Mouse (Mus musculus) cerebellum, adult 11-12 months (tissue): ENCODE data around the gene Mrnip.
"Not testable (repeated sequence)": the region's sequence is repeated elsewhere in the genome, so short reads cannot be mapped to it uniquely, and the experiment has no call there.

ENCODE experiments used
- DNase-seq: peaks from one replicate; pipeline ENCODE4 v3.0.0; 2022

Gene Mrnip

DNA sequence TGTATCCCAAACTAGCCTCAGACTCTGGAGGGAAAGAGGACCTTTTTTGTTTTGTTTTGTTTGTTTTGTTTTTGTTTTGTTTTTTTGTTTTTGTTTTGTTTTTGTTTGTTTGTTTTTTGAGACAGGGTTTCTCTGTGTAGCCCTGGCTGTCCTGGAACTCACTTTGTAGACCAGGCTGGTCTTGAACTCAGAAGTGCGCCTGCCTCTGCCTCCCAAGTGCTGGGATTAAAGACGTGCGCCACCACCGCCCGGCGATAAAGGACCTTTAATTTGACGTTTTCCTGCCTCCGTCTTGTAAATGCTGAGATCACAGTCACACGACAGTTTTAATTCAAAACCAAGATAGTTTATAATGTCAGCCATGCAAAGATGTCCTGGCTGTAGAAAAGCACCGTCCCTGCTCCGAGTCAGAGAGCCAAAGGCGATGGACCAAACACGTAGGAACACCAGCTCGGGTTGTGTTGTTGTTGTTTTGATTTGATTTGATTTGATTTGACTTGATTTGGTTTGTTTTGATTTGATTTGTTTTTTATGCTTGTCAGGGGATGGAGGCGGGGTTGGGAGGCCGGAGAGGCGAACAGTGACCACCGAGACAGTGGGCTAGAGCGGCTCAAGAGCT, at the start of gene Mrnip:
Mrnip (plus strand) TSS at position 334 of the 619 bp plus-strand sequence.
- not testable (repeated sequence) for DNase-seq

DNA sequence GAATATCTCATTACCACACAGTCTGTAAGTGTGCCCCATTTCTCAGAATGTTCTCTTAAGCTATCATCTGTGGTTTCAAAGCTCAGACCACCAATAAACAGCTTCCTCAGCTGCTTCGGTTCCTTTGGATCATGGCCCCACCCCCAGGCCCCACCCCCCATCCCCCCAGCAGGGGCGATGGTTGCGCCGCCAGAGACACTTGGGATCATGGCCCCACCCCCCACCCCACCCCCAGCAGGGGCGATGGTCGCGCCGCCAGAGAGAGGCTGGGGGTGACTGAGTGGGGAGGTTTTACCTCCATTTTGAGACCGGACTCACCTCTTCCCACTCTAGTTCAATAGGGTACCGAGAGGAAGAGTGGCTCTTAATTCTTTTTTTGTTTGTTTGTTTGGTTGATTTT, 46.5 kb upstream of the Mrnip start:
- no peak for DNase-seq

DNA sequence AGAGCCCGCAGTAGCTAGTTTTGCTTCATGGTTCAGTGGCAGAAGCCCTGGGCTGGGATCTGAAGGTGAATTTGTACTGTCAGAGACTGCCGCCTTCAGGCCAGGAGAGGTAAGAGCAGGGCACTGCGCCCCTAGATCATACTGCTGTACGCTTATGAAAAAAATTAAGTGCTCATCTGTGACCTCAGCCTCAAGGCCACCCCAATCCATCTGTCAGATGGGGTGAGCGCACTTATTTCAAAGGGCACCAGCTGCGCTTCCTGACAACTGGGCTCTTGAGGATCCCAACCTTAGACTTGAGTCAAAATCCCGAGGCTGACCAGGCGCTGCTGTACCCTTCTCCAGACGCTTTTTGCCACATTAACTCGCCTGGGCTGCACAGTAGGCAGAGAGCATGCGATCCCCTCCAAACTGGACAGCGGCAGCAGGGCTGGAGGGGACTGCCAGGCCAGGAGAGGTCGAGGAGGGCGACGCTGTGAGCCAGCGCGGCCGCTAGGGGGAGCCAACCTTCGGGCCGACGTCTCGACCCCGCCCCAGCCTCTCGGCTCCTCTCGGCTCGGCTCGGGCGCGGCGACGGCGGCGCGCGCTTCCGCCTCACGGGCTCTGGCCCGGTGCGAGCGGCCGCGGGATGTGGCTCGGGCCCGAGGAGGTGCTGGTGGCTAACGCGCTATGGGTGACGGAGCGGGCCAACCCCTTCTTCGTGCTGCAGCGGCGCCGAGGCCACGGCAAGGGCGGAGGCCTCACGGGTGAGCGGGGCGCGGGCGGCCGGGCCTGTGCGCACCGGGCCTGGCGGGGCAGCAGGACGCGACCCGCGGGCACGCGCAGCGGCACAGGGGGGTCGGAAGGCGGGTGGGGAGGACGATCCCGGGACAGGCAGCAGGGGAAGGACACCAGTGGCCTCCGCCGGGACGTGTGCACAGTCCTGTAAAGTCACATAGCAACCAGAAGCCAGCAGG, 43.2 kb upstream of the Mrnip start, which contains the start of gene Tbc1d9b:
Tbc1d9b (plus strand) TSS at position 586 of the 956 bp plus-strand sequence.
- DNase-seq: peak; percentile 90

DNA sequence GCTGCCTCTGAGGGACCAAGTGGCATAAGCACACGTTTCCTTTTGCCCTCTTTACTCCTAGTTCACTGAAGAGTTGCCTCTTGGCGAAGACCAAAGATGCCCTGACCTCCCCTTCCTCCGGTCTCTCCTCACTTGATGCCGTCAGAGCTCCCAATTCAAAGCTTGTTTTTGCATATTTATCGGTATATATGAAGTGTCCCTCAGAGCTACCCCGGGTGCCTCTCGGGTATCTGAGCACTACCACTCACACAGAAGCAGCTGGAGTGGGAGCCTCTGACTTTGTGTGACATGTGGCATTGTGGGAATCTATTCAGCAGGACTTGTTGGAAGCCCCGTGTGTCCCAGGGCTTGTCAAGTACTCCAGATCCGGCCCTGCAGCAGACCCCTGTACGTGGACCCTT, 42.4 kb upstream of the Mrnip start:
- peak; percentile 46 for DNase-seq

DNA sequence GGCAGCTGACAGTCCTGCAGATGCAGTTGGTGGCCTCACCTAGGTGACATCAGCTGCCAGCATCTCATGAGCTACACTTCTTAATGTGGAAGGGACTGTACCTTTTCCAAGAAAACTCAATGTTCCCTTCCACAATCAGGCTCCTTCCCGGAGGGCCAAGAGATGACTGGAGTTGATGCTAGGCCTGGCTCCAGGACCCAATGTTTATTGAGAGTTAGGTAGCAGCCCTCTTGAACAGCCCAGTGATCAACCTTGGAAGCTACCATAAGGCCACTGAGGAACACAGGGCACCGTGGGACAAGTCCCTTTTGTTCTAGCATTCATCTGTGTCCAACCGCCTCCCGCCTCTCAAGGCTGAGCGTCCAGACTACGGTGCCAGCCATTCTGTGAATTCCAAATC, 42.0 kb upstream of the Mrnip start:
- DNase-seq: no peak

DNA sequence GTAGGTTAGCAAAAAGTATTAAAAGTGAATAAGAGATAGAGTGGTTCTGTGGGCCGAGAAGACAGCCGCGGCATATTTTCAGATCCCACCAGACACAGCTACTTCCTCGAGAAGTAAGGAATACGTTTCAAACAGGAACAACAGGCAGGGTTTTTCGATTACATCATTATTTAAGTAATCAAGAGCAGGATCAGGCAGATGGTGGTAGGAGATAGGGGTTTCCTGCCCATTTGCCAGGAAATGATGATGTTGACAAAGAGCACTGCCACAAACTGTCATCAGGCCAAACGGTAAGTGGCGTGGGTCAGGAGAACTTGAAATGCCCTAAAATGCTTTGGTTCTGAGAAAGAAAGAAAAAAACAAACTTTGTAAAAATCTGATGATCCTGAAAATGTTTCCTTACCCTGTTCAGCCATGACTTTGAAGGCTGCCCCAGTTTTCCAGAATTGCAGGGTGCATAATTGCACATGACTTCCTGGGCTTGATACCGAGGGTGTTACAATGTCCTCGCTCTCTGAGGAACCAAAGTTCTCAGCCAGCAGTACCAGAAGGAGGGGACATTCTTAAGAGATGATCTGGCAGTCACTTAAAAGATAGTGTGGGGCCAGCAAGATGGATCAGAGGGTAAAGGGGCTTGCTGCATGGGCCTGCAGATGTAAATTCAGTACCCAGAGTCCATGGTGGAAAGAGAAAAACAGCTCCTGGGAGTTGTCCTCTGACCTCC, 39.9 kb upstream of the Mrnip start:
- DNase-seq: no peak

DNA sequence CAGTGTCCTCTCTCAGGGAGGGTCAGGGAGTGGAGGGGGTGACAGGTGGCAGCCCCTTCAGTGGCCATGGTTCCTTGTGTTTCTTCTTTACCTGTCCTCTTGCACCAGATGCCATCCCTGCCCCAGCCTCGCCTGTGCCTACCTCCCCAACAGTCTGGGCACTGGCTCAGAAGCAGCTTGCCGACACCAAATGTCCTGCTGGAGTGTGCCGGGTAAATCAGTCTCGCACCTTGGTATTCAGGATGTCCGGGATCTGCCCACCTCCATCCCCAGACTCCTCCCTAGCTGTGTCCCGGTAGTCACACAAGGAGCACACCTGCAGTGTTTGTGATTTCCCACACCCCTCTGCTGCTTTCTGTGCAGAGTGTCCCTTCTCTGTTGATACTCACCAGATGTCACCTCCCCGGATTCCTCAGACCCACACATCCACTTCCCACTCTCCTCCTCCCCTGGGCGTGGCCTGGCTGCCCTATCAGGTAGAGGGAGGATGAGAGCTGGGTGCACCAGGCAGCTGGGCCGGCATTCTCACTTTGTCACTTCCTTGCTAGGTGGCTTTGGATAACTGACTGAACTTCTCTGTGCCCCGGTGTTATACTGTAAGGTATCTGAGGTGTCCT, 35.9 kb upstream of the Mrnip start:
- DNase-seq: peak; percentile 67

DNA sequence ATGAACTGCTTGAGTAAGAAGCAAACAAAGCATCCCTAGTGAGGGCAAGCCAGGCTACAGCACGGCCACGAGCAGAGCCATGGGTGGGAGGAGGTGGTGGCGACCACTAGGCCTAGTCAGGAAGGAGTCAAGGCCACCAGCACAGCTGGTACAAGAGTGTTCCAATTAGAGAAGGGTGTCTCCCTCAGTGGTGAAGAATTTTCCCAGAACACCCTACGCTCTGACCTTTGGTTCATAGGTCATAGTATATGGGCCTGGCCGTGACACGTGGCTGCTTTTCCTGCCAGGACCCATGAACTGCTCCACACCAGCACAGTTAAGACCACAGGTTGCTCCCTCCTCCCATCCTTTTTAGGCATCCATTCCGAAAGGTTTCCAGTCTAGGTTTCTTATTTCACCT, 34.7 kb upstream of the Mrnip start:
- no peak for DNase-seq

DNA sequence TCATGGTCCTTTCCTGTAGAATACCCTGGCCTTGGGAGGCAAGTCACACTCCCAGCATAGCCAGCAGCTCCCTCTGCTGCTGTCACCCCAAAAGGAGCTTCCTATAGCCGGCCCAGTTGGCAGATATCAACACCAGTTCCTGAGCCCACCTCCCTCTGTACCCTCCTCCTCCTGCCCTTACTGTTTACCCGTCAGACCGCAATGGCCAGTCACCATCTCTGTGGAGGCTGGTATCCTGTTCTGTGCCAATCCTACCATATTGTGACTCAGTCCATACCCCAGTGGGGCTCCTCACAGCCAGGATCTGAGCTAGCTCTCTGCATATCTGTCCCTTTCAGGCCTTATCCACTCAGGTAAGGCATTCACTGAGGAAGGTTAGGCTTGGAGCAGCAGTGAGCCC, 28.7 kb upstream of the Mrnip start:
- no peak for DNase-seq

DNA sequence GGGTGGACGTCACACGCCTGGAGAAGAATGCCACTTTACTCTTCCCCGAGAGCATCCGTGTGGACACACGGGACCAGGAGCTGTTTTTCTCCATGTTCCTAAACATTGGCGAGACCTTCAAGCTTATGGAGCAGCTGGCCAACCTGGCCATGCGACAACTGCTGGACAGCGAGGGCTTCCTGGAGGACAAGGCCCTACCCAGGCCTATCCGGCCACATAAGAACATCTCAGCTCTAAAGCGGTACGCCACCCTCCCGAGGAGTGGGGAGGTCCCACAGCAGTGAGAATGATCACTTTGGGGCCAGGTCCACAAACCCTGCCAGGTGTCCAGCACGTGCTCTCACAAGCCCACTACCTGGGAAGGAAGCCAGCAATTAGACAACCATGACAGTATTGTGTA, 28.1 kb upstream of the Mrnip start:
- no peak for DNase-seq

DNA sequence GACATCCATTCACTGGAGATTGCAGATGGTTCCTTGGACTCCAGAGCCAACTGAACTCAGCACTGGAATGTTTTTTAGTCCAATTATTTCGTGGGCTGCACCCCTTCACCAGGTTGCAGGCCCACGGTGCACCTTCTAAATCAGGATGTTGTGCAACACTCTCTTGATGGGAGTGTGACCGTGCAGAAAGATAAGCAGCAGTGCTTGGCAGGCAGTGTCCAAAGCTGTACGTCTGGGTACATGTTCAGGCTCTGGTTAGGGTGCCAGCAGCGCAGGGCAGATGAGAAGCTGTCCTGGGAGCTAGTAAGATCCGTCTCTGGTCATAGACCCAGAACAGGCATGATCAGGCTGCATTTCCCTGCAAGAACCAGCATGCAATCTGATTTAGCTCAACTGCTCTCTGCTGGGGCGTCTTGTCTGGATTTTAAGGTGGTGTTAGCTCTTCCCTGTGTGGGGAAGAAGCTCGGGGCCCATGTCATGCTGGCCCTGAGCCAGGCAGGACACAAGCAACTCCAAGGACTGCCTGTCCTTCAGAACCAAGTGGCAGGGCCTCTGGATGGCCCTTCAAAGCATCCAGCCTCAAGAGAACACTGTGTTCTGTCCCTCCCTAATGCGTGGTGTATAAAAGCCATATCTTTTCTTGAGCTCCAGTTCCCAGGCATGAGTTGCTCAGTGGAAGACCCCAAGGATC, 26.8 kb upstream of the Mrnip start:
- DNase-seq: no peak

DNA sequence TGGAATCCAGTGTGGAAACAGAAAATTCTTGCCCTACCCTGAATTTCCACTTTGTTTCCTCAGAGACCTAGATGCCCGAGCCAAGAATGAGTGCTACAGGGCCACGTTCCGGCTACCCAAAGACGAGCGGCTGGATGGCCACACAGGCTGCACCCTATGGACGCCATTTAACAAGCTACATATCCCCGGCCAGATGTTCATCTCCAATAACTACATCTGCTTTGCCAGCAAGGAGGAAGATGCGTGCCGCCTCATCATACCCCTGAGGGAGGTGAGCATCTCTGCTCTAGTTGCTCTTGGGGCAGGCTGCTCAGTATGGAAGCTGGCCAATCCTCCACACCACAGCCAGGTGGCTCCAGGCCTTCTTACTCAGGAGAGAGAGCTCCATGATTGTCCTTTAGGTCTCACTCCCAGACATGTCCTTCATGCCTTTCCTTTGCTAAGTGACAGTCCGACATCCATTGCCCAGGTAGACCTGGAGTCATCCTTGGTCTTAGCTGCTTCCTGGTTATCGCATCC, 26.2 kb upstream of the Mrnip start:
- DNase-seq: peak; percentile 60

DNA sequence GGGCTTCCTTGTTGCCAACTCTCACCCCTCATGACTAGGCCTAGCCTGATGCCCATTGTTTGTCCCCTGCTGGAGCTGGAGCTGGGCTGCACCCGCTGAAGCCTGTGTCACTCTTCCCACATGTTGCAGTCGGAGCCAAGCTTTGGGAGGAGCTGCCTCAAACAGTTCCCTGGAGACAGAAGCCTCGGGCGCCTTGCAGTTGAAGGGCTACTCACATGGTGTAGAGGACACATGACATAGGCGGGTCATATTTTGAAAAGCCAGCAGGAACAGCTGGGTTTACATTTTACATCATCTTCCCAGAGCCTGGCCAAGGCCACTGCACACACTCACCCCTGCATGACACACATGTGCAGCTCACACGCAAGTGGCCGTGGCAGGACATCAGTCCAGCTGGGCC, 25.0 kb upstream of the Mrnip start:
- DNase-seq: no peak

DNA sequence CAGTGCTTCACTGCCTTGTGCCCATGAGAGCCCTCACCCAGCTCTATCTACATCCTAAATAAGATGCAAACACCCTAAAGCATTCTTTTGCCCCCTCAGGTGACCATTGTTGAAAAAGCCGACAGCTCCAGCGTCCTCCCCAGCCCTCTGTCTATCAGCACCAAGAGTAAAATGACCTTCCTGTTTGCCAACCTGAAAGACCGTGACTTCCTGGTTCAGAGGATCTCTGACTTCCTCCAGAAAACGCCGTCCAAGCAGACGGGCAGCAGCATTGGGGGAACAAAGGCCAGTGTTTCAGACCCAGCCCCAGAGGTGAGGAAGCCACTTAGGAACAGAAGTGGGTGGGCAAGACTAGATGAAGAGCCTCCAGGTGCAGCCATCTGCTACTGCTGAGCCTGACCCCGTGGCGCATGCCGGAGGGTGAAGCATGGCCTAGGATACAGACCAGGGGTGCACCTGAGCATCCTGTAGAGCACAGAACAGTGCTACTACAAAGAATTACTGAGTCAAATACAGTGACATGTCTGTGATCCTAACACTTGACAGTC, 24.6 kb upstream of the Mrnip start:
- DNase-seq: no peak

DNA sequence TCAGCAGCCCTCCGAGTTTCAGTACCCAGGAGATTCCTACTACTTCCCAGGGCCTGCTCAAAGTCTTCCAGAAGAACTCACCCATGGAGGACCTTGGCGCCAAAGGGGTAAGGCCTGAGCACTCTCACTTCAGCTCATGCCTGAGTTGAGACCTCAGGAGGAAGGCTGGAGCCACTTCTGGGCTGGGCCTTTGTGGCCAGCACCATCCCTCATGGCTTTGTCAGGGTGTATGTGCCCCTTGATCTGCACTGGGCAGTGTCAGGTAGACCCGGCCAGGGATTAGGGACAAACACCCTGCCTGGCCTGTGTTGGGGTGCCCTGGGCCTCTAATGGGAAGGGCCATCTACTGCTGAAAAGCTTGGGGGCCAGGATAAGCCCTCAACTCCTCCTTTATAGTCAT, 22.9 kb upstream of the Mrnip start:
- no peak for DNase-seq

DNA sequence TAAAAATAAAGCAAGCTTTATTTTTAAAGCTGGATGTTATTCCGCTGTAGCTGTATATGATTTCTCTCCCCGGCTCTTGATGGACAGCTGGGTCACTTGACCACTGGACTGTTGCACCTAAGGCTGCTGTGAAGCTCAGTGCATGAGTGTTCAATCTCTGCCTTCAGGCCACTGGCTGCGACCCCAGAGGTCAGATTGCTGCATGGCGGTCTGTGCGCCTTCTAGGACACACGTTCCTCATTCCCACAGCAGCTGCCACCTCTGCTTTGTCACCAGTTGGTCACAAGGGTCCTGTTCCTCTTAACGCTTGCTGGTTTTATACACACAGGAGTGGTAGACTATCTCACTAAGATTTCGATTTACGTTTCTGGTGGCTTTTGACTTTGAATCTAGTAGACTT, 20.1 kb upstream of the Mrnip start:
- DNase-seq: no peak

DNA sequence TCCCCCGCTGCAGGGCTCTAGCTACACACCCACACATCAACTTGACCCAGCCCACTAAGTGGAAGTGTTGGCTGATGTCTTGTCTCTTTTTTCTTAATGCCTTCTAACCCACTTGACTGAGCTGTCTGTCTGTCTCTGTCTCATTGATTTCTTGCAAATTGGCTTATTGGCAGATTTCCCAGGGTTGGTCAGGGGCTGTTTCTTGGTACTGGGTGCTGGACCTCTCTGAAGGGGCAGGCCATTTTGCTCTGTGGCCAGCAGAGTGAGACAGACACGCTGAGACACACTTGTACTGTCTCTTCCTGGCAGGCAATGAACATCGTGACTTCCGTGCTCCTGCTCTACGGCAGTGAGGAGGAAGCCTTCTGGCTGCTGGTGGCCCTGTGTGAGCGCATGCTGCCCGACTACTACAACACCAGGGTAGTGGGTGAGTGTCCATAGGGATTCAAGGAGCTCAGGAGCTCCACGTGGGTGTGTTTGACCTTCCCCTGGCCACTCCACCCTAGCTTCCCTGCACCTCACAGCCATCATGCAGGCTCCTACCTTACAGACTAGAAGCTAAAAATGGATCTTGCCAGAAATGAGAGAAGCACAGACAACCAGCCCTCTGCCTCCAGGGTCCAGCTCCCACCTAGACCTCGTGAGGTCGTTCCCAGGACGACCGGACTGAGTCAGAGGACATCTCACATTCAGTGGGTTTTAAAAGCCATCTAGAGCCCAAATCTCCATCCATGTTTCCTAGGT, 19.3 kb upstream of the Mrnip start:
- no peak for DNase-seq

DNA sequence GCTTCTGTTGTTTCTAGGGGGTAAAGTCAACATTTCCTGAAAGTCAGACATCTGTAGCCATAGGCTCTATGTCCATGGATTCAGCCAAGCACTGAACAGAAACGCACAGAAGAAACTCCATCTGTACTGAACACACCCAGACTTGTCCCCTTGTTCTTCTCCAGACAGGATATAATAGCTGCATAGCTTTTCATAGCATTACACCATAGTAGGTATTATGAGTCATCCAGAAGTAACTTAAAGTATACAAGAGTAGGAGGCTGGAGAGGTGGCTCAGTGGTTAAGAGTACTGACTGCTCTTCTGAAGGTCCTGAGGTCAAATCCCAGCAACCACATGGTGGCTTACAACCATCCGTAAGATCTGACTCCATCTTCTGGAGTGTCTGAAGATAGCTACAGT, 18.5 kb upstream of the Mrnip start:
- DNase-seq: no peak

DNA sequence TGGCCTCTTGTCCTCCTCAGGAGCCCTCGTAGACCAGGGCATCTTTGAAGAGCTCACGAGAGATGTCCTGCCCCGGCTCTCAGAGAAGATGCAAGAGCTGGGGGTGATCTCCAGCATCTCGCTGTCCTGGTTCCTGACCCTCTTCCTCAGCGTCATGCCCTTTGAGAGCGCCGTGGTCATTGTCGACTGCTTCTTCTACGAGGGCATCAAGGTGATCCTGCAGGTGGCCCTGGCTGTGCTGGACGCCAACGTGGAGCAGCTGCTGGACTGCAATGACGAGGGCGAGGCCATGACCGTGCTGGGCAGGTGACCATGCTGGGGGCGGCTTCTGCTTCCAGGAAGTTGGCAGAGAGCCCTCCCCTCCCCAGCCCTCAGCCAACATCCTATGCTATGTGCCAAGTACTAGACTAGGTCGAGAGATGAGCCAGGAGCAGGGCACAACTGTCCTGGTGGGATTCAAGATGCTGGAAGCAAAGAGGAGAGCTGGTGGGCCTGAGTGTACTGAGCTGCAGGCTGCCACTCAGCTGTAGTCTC, 17.5 kb upstream of the Mrnip start:
- DNase-seq: no peak

DNA sequence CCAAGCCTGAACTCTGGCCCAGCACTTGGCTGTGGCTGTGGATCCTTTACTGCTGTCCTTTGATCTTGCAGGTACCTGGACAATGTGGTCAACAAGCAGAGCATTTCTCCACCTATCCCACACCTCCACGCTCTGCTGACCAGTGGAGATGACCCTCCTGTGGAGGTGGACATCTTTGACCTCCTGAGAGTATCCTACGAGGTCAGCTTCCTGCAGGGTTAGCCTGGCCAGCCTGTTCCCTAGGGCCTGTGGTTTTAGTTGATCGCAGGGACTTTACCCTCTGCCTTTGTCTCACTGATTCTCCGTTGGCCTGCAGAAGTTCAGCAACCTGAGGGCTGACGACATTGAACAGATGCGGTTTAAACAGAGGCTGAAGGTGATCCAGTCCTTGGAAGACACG, 15.9 kb upstream of the Mrnip start:
- DNase-seq: no peak

DNA sequence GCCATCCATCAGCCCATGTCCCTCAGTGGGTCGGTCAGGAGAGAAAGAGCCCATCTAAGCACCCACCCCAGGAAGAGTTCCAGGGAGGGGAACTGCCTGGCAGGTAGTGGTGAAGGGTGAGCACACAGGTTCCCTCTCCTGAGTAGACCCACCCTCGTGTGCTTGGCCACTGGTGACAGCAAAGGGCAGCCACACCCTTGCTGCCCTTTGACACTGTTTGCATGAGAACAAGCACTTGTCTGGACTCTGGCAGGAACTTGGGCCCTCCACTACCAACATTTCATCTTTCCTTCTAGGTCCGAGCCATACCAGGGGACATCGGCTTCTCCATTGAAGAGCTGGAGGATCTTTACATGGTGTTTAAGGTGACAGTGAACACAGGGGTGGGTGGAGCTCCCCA, 14.9 kb upstream of the Mrnip start:
- DNase-seq: no peak
